Mouse (Mus musculus): ENCODE measurements around the gene Faap100. TPM values are rescaled to one million over a fixed set of nuclear protein-coding genes. Genes with fewer than 3 reads are reported as not detected.
"Not testable (repeated sequence)": the region's sequence is repeated elsewhere in the genome, so short reads cannot be mapped to it uniquely, and the experiment has no call there.

Faap100 gene
- total RNA-seq, 1 experiment = 27.2 TPM

- DNase-seq (ENCODE audit: low read depth, low spot score) = no peak
- Histone ChIP-seq H3K36me3 (ENCODE audit: control insufficient read depth, insufficient read depth, low read length, poor library complexity, severe bottlenecking) (no peaks in the 10 kb centered on the region), H3K9ac (ENCODE audit: insufficient read depth, low read depth, low read length, poor library complexity, severe bottlenecking) (no peak overlapping the region), H3K4me1 (ENCODE audit: control insufficient read depth in 2 of 2, insufficient read depth in 2 of 2, low read length in 2 of 2, poor library complexity in 1 of 2) (peaks cover 4 to 30% of the 10 kb centered on the region in 2 experiments; a peak in 3 of 4 replicates), H3K27ac (ENCODE audit: insufficient read depth, low read depth, low read length, poor library complexity, severe bottlenecking) (no peak overlapping the region), H3K9me3 (ENCODE audit: control insufficient read depth, insufficient read depth, low read depth, low read length) (no peaks in the 10 kb centered on the region), H3K4me3 (ENCODE audit: insufficient read depth in 1 of 2, low read depth in 1 of 2, low read length in 2 of 2, poor library complexity in 1 of 2, severe bottlenecking in 1 of 2) (no peak overlapping the region)
- TF ChIP-seq ZNF384 (IDR thresholded peaks at IDR 0.05; ENCODE audit: low read depth, low read length) (no peak), CHD2 (IDR thresholded peaks at IDR 0.05; ENCODE audit: low read depth, low read length) (no peak), MAFK (IDR thresholded peaks at IDR 0.05; ENCODE audit: insufficient read depth, low read depth, low read length) (no peak), ZC3H11A (IDR thresholded peaks at IDR 0.05; ENCODE audit: borderline replicate concordance, low read depth, low read length) (no peak), HCFC1 (IDR thresholded peaks at IDR 0.05; ENCODE audit: borderline replicate concordance, insufficient read depth, low read length) (no peak)
- in situ Hi-C loops (cut with MboI; ENCODE audit: low sequenced_read_pairs in 2 of 2, unreplicated experiment in 2 of 2) = no loop called here
Measured at GRCm38 (mm10) chr11:120355277-120356039, 23.1 kb downstream of the Faap100 start.

DNA sequence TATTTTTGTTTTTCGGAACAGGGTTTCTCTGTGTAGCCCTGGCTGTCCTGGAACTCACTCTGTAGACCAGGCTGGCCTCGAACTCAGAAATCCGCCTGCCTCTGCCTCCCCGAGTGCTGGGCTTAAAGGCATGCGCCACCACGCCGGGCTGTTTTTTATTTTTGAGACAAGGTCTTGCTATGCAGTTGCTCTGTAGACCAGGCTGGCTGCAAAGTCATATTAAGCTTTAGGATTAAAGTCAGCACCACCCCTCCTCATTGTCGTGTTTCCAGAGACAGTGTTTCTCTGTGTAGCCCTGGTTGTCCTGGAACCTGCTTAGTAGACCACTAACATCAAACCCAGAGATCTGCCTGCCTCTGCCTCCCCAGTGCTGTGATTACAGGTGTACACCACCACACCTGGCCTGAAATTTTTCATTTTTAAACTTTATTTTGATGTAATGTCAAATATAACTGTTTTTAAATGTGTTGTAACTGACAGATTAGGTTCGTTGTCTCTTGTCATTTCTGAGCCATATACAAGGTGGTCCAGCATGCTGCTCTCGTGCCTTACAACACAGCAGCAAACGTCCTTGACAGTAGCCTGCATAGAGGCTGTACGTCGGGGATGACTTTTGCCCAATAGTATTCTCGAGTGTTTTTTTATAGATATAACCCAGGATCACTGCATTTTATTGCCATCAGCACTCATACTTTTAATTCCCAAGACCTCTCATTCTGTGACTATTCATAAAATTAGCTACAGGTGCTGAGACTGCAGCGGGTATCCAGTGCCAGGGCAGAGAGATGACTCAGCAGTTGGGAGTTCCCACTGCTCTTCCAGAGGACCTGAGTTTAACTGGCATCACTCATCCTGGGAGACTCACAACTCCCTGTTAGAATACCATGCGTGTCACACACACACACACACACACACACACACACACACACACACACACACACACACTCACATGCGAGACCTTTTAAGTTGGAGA, 24.0 kb downstream of the Faap100 start:
- no peak for DNase-seq (ENCODE audit: low read depth, low spot score)
- no peak overlapping the region for H3K4me3 ChIP-seq (ENCODE audit: insufficient read depth in 1 of 2, low read depth in 1 of 2, low read length in 2 of 2, poor library complexity in 1 of 2, severe bottlenecking in 1 of 2)
- in situ Hi-C loops (cut with MboI; ENCODE audit: low sequenced_read_pairs in 2 of 2, unreplicated experiment in 2 of 2) = no loop called here
- no peak overlapping the region for H3K27ac ChIP-seq (ENCODE audit: insufficient read depth, low read depth, low read length, poor library complexity, severe bottlenecking)
- no peaks in the 10 kb centered on the region for H3K36me3 ChIP-seq (ENCODE audit: control insufficient read depth, insufficient read depth, low read length, poor library complexity, severe bottlenecking)
- peaks cover 4 to 30% of the 10 kb centered on the region in 2 experiments; a peak in 3 of 4 replicates for H3K4me1 ChIP-seq (ENCODE audit: control insufficient read depth in 2 of 2, insufficient read depth in 2 of 2, low read length in 2 of 2, poor library complexity in 1 of 2)
- H3K9me3 ChIP-seq (ENCODE audit: control insufficient read depth, insufficient read depth, low read depth, low read length) = no peaks in the 10 kb centered on the region
- TF ChIP-seq ZNF384 (IDR thresholded peaks at IDR 0.05; ENCODE audit: low read depth, low read length) (no peak), MAFK (IDR thresholded peaks at IDR 0.05; ENCODE audit: insufficient read depth, low read depth, low read length) (peak; percentile 33; the same call in 1 of the 2 replicates)
- no peak overlapping the region for H3K9ac ChIP-seq (ENCODE audit: insufficient read depth, low read depth, low read length, poor library complexity, severe bottlenecking)

DNA sequence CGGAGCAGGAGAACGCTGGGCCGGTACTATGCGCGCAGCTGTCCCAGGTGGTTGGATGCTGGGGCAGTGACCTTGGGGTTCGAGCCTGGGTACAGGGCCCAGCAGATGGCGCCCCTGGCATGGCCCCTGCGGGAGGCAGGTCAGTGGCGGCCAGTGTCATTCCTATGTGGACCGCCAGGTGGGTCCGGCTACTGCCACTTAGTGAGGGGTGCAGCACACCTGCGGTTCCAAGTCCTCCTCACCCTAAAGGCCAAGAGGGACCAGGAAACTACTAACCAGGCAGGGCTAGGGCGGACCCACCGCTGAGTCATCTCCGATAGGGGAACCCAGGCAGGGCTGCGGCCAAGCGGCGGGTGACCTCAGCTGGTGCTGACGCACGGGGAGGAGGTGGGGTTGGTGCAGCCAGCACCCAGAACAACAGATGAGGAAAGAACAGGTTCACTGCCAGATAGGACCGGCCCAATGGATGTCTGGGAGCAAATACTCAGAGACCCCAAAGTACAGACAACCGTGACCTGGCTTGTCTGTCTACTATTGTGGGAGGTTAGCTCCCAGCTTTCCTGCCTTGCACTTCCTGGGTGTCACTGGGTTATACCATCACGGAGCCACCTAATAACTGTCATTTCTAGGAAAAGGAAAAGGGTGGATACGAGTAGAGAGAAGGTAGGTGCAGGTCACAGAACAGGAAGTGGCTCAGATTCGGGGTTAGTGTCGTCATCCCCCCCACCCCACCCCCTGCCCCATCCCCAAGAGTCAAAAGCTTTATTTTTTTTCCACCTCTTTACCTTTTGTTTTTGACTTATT, 24.9 kb downstream of the Faap100 start:
- peak overlapping the region; percentile 45 to 57 for H3K4me3 ChIP-seq (ENCODE audit: insufficient read depth in 1 of 2, low read depth in 1 of 2, low read length in 2 of 2, poor library complexity in 1 of 2, severe bottlenecking in 1 of 2)
- no peak for TF ChIP-seq ZC3H11A (IDR thresholded peaks at IDR 0.05; ENCODE audit: borderline replicate concordance, low read depth, low read length)
- no peak for TF ChIP-seq CHD2 (IDR thresholded peaks at IDR 0.05; ENCODE audit: low read depth, low read length)
- no peaks in the 10 kb centered on the region for H3K9me3 ChIP-seq (ENCODE audit: control insufficient read depth, insufficient read depth, low read depth, low read length)
- H3K36me3 ChIP-seq (ENCODE audit: control insufficient read depth, insufficient read depth, low read length, poor library complexity, severe bottlenecking) = no peaks in the 10 kb centered on the region
- no peak for DNase-seq (ENCODE audit: low read depth, low spot score)
- in situ Hi-C loops (cut with MboI; ENCODE audit: low sequenced_read_pairs in 2 of 2, unreplicated experiment in 2 of 2) = no loop called here
- peak overlapping the region; percentile 51 for H3K9ac ChIP-seq (ENCODE audit: insufficient read depth, low read depth, low read length, poor library complexity, severe bottlenecking)
- peaks cover 4 to 33% of the 10 kb centered on the region in 2 experiments; a peak in 3 of 4 replicates for H3K4me1 ChIP-seq (ENCODE audit: control insufficient read depth in 2 of 2, insufficient read depth in 2 of 2, low read length in 2 of 2, poor library complexity in 1 of 2)
- no peak overlapping the region for H3K27ac ChIP-seq (ENCODE audit: insufficient read depth, low read depth, low read length, poor library complexity, severe bottlenecking)

DNA sequence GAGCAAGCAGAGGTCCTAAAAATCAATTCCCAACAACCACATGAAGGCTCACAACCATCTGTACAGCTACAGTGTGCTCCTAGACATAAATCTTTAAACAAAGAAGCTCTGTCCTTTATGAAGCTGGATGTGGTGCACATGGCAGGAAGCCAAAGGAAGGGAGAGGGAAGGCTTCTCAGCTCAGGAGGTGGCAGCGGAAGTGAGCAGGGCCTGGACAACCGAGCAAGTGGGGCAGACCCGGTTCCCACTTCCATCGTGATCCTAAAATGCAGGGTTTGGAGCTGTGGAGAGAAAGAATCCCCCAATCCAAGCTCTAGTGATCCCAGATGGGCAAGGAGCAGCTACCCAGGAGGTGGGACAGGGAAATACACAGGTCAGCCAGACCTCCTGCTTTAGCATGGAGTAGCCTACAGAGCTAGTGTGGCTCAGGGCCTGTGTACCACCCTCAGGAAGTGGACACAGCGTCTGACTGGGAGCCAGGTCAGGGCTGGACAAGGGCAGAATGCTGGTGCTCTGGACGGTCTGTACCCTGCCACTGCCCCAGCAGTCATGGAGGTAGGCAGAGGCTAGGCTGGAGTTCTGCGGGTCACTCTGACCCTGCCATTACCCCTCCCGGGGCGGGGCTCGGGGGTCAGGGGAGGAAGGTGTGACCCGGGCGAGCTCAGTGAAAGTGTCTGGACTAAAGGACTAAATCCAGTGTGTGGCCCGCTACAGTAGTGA, 25.8 kb downstream of the Faap100 start:
- Histone ChIP-seq H3K27ac (ENCODE audit: insufficient read depth, low read depth, low read length, poor library complexity, severe bottlenecking) (no peak overlapping the region), H3K4me3 (ENCODE audit: insufficient read depth in 1 of 2, low read depth in 1 of 2, low read length in 2 of 2, poor library complexity in 1 of 2, severe bottlenecking in 1 of 2) (no peak overlapping the region)
- in situ Hi-C loops (cut with MboI; ENCODE audit: low sequenced_read_pairs in 2 of 2, unreplicated experiment in 2 of 2) = no loop called here

GRCm38 (mm10) chr11:120352093-120352350, 26.5 kb downstream of the Faap100 start:
- DNase-seq (ENCODE audit: low read depth, low spot score); H3K27ac ChIP-seq (ENCODE audit: insufficient read depth, low read depth, low read length, poor library complexity, severe bottlenecking); H3K9me3 ChIP-seq (ENCODE audit: control insufficient read depth, insufficient read depth, low read depth, low read length); H3K36me3 ChIP-seq (ENCODE audit: control insufficient read depth, insufficient read depth, low read length, poor library complexity, severe bottlenecking); in situ Hi-C loops (cut with MboI; ENCODE audit: low sequenced_read_pairs in 2 of 2, unreplicated experiment in 2 of 2); H3K4me3 ChIP-seq (ENCODE audit: insufficient read depth in 1 of 2, low read depth in 1 of 2, low read length in 2 of 2, poor library complexity in 1 of 2, severe bottlenecking in 1 of 2); H3K9ac ChIP-seq (ENCODE audit: insufficient read depth, low read depth, low read length, poor library complexity, severe bottlenecking): not testable (repeated sequence)
- H3K4me1 ChIP-seq (ENCODE audit: control insufficient read depth in 2 of 2, insufficient read depth in 2 of 2, low read length in 2 of 2, poor library complexity in 1 of 2) = peaks cover 4 to 30% of the 10 kb centered on the region in 2 experiments; a peak in 3 of 4 replicates

More for the DNA sequence above, 25.8 kb downstream of the Faap100 start:
- H3K9ac ChIP-seq (ENCODE audit: insufficient read depth, low read depth, low read length, poor library complexity, severe bottlenecking) = no peak overlapping the region
- H3K36me3 ChIP-seq (ENCODE audit: control insufficient read depth, insufficient read depth, low read length, poor library complexity, severe bottlenecking) = peaks cover 4% of the 10 kb centered on the region; the same call in 1 of the 2 replicates
- H3K9me3 ChIP-seq (ENCODE audit: control insufficient read depth, insufficient read depth, low read depth, low read length) = no peaks in the 10 kb centered on the region
- TF ChIP-seq MAFK (IDR thresholded peaks at IDR 0.05; ENCODE audit: insufficient read depth, low read depth, low read length) (no peak), ZNF384 (IDR thresholded peaks at IDR 0.05; ENCODE audit: low read depth, low read length) (no peak), CHD2 (IDR thresholded peaks at IDR 0.05; ENCODE audit: low read depth, low read length) (no peak), ZC3H11A (IDR thresholded peaks at IDR 0.05; ENCODE audit: borderline replicate concordance, low read depth, low read length) (no peak), HCFC1 (IDR thresholded peaks at IDR 0.05; ENCODE audit: borderline replicate concordance, insufficient read depth, low read length) (no peak)
- no peak for DNase-seq (ENCODE audit: low read depth, low spot score)
- peaks cover 4 to 30% of the 10 kb centered on the region in 2 experiments; a peak in 3 of 4 replicates for H3K4me1 ChIP-seq (ENCODE audit: control insufficient read depth in 2 of 2, insufficient read depth in 2 of 2, low read length in 2 of 2, poor library complexity in 1 of 2)
